Mouse (Mus musculus) spleen, embryonic (tissue): ENCODE measurements at regions not wholly inside any gene's neighbourhood (a gene's known extent, or its start where the extent isn't known, plus 50 kb on each side); places are given as distances from the start of the nearest gene placed in this dataset.

ENCODE experiments used
- CTCF ChIA-PET: fragments of 350-600 bp; sonication (Branson Sonifier 250); formaldehyde crosslinking; loops from one replicate; lab custom pipeline; 2022; lab: Charles Lee

GRCm38 (mm10) chr17:52196811-52197210 is 363.7 kb upstream of the Satb1 start:
- CTCF ChIA-PET = no interaction called here

DNA sequence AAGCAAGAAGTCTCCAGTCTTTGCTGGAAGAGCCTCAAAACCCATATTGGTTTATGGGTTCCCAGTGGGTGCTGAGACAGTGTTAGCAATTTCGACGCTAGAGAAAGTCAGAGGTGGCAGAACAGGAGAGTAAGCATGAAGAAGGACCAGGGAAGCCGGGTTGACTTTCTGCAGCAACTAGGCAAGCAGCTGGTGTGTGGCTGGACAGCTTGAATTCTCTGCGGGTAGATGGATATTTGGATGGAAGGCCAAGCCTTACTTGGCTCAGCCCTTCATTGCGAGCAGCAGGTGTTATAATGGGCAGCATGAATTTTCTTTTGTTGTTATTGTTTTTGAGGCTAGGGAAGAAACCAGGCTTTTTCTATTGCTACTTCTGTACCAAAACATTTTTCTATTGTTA is 362.7 kb upstream of the Satb1 start:
- CTCF ChIA-PET = no interaction called here

DNA sequence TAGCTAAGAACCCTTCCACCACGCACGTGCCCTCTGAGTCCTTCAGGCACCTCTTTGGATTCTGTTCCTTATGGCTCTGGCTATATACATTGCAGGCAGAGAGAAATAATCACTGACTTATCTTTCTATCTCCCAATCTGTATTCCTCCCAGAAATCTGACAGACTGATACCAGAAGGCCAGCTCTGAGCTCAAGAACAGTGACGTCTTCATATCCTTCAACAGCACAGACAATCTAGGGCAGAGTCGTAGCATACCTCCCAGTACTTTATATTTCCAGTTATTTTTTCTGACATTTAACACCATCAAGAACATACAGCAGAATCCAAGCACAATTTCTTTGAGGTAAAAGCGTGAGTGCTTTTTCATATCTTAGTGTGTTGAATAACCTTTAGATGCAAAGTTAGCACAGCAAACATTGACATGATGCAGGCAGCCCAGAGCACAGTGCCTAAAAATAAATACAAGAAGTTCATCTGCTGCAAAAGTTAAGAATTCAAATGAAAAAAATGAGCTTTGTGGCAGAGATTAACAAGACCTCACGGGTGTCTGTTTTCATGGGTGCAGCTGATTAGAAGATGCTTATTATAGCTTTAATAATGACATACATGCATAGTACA is 358.1 kb upstream of the Satb1 start:
- CTCF ChIA-PET = no interaction called here

DNA sequence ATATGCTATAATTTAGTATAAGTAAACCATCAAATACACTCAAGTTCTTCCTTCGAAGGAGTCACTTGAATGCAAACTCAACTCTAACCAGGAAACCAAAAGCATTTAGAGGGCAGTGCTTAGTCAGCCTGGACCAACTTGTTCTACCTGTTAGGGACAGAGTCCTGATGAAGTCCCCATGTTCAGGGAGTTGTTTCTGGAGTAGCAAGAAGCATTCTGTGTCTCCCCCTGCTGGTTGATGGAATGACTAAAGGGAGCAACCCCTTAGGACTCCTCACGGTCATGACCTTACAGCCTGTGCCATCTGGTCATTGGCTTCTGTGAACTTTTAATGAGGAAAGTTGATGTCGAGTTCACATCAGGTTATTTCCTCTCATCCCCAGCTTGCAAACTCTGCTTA is 349.6 kb upstream of the Satb1 start:
- CTCF ChIA-PET = no interaction called here

- CTCF ChIA-PET = interaction anchor here (0.5 kb wide), 1 partner anchor 141 kb away, joined by 3 read pairs; no protein-coding TSS in a partner anchor
Observed at GRCm38 (mm10) chr17:52177996-52178395, 344.9 kb upstream of the Satb1 start.

GRCm38 (mm10) chr17:52168076-52168838 is 335.2 kb upstream of the Satb1 start:
- CTCF ChIA-PET = no interaction called here

DNA sequence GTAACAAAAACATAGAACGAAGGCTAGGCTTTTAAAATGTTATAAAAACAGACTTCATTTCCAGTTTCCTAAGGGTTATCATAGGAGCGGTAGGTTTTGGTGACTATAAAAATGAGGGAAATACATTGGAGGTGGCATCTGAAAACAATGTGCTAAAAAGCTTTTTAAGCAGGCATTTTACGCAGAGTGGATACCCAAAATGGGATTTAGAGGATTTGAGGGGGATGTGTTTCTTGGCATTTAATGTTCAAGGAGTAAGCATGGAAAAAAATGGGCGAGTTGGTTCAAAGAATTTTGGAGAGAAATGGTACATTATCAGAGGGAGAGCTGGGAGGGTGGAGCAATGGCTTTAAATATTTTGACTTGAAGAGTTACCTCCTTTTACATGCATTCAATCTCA is 334.6 kb upstream of the Satb1 start:
- CTCF ChIA-PET = interaction anchor here (0.7 kb wide), 1 partner anchor 20 kb away, joined by 3 read pairs; no protein-coding TSS in a partner anchor

- CTCF ChIA-PET = interaction anchor here (0.7 kb wide), 1 partner anchor 10 kb away, joined by 6 read pairs; no protein-coding TSS in a partner anchor
Observed at GRCm38 (mm10) chr17:52165891-52166485, 332.9 kb upstream of the Satb1 start.

DNA sequence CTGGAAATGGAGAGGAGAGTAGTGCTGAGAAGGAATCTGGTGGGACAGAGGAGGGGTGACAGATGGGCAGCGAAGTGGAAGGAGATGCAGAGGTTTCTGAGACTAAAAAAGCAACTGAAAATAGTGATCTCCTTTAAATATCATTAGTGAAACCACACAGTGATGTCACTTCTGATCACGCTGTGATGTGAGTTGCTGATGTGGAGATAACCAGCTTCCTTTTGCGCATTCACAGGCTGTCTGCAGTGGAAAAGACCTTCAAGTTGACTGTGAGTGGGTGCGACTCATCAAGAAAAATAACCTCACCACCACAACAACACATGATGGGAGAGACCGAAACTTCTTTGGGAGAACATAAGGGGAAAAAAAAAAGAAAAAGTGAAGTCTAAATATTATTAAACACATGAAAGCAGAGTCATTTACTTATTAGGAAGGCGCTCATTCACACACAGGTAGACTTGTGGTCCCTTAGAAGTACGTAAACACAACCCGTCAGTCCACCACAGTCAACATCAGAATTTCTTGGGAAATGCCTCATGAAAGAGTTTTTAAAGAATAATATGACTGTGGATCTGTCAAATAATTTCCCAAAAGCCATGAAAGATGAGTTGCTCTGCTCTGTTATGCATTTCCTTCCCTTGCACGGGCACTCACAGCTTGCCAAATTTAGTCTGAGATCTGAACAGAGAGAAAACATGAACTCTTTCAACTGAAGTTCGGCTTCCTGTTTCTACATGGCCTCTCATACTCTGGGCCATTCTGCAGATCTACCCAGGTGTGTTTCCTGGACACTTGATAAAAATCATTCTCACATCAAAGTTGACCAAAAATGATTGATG is 329.7 kb upstream of the Satb1 start:
- CTCF ChIA-PET = interaction anchor here (0.6 to 0.7 kb wide), 2 partner anchors 11 to 12 kb away, joined by 3 to 6 read pairs; no protein-coding TSS in a partner anchor

GRCm38 (mm10) chr17:52150496-52150895 is 317.4 kb upstream of the Satb1 start:
- CTCF ChIA-PET = interaction anchor here (0.7 kb wide), 1 partner anchor 12 kb away, joined by 3 read pairs; no protein-coding TSS in a partner anchor

- CTCF ChIA-PET = no interaction called here
Observed at GRCm38 (mm10) chr17:52149834-52150233, 316.7 kb upstream of the Satb1 start.

GRCm38 (mm10) chr17:52149068-52149467 is 316.0 kb upstream of the Satb1 start:
- CTCF ChIA-PET = no interaction called here

DNA sequence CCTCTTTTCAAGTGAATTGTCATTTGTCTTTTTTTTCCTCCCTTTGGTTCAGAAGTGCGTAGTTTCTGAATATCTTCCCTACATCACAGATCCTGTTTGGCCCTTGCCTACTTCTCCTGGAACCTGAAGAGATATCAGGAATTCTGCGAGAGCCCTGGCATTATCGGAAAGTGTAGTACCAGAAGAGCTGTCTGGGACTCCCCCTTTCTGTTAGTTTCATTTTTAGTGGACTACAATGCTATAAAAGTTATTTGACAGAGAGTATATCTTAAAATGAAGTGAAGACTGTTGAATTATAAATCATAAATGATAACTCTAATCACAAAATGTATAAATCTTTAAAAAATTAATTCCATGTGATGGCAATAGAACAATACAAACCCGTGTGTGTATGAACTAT is 270.8 kb upstream of the Satb1 start:
- CTCF ChIA-PET = no interaction called here

GRCm38 (mm10) chr17:52085834-52086233 is 252.7 kb upstream of the Satb1 start:
- CTCF ChIA-PET = interaction anchor here (0.6 kb wide), 1 partner anchor 96 kb away, joined by 5 read pairs; no protein-coding TSS in a partner anchor

- CTCF ChIA-PET = no interaction called here
Observed at GRCm38 (mm10) chr17:52084455-52084854, 251.4 kb upstream of the Satb1 start.

- CTCF ChIA-PET = no interaction called here
Observed at GRCm38 (mm10) chr17:52079316-52079715, 246.2 kb upstream of the Satb1 start.

GRCm38 (mm10) chr17:52078496-52078895 is 245.4 kb upstream of the Satb1 start:
- CTCF ChIA-PET = interaction anchor here (0.7 kb wide), 1 partner anchor 342 kb away, joined by 3 read pairs; no protein-coding TSS in a partner anchor

DNA sequence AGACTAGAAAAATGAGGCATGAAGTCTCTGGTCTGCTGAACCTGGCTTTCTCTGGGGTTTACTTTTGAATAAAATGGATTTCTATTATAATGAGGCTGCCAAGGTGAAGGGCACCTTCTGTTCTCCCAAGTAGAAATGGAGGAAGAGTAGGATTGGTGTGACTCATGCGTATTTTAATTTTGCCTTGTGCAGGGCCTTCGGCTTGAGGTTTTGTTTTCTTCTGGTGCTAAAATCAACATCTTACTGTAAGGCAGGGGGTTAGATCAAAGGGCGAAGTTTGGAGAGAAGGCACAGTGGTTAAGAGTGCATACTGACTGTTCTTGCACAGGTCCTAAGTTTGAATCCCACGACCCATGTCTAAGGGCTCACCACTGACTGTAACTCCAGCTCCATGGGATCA is 244.9 kb upstream of the Satb1 start:
- CTCF ChIA-PET = interaction anchor here (0.6 to 0.7 kb wide), 2 partner anchors 83 to 342 kb away, joined by 3 to 5 read pairs; no protein-coding TSS in a partner anchor

- CTCF ChIA-PET = no interaction called here
Observed at GRCm38 (mm10) chr17:52076746-52077145, 243.7 kb upstream of the Satb1 start.

- CTCF ChIA-PET = interaction anchor here (0.5 to 0.7 kb wide), 2 partner anchors 77 to 118 kb away, joined by 3 to 4 read pairs; no protein-coding TSS in a partner anchor
Observed at GRCm38 (mm10) chr17:52067721-52068120, 234.6 kb upstream of the Satb1 start.

DNA sequence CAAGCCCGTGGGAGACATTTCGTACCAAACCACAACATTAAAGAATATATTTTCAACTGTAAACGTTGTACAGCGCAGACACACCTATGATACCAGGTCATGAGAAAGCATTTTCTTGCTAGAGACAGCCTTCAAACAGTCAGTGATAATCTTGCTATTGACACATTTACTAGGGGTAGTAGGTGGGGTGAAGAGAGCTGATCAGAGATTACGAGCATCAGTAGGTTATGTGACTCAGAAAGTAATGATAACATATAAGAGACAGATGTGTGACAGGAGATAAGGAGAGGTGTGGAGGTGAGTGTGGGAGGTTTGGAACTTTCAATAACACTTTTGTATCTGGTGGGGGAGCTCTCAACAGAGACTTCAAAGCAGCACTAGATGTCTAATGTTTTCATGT is 231.5 kb upstream of the Satb1 start:
- CTCF ChIA-PET = no interaction called here
